Mouse (Mus musculus): ENCODE data around the gene Ing4.

Ing4 gene

GRCm38 (mm10) chr6:125090341-125091085 is 51.0 kb downstream of the Ing4 start:
- no peak for DNase-seq (ENCODE audit: low spot score in 2 of 2)

- no peak for DNase-seq (ENCODE audit: low spot score in 2 of 2)
Observed at GRCm38 (mm10) chr6:125092372-125092771, 52.8 kb downstream of the Ing4 start.

- DNase-seq (ENCODE audit: low spot score in 2 of 2), result no peak
Observed at GRCm38 (mm10) chr6:125094843-125095242, 55.3 kb downstream of the Ing4 start.

GRCm38 (mm10) chr6:125095391-125096278 is 56.1 kb downstream of the Ing4 start, which contains the start of gene Chd4:
TSS of gene Chd4 (plus strand) at chr6:125095981.
- peak; percentile 91 to 94 for DNase-seq (ENCODE audit: low spot score in 2 of 2)

GRCm38 (mm10) chr6:125096279-125096596 is 56.7 kb downstream of the Ing4 start:
- no peak for DNase-seq (ENCODE audit: low spot score in 2 of 2)

- DNase-seq (ENCODE audit: low spot score in 2 of 2), result no peak
Observed at GRCm38 (mm10) chr6:125096597-125097345, 57.2 kb downstream of the Ing4 start.

- no peak for DNase-seq (ENCODE audit: low spot score in 2 of 2)
Observed at GRCm38 (mm10) chr6:125097346-125097689, 57.8 kb downstream of the Ing4 start.

GRCm38 (mm10) chr6:125097951-125098350 is 58.4 kb downstream of the Ing4 start:
- no peak for DNase-seq (ENCODE audit: low spot score in 2 of 2)

GRCm38 (mm10) chr6:125098513-125098912 is 59.0 kb downstream of the Ing4 start:
- DNase-seq (ENCODE audit: low spot score in 2 of 2), result no peak

All from frontal cortex, postnatal 25 days (tissue).